Mouse (Mus musculus) liver, postnatal 0 days (tissue): Measurements from ENCODE around the gene Zswim7. TPM values are rescaled to one million over a fixed set of nuclear protein-coding genes. Genes with fewer than 3 reads are reported as not detected.

Source experiments
- ATAC-seq: fragments of 200-750 bp; cut with Nextera tagmentation; 2 replicates; pipeline ENCODE4 v1.8.0; 2017; ENCODE audit warnings: mild to moderate bottlenecking, moderate library complexity
- DNase-seq: peaks from one replicate; pipeline ENCODE4 v3.0.0-alpha.2; 2016
- H3K27ac ChIP-seq: fragments of 300-500 bp; sonication (generic); 2 replicates; pipeline ENCODE4 v1.5.1; 2014; ENCODE audit warnings: antibody characterized with exemption, moderate library complexity, mild to moderate bottlenecking, low read depth
- H3K27me3 ChIP-seq: fragments of 300-500 bp; sonication (generic); 2 replicates; pipeline ENCODE4 v1.6.1; 2014; ENCODE audit warnings: low read length, control low read depth, mixed read lengths; ENCODE audit not compliant: insufficient read depth
- H3K36me3 ChIP-seq: fragments of 300-500 bp; sonication (generic); replicated peaks from 2 replicates; pipeline ENCODE4 v1.6.1; 2014; ENCODE audit warnings: mild to moderate bottlenecking, control low read depth, low read length, moderate library complexity, mixed read lengths; ENCODE audit not compliant: insufficient read depth
- H3K4me1 ChIP-seq: fragments of 300-500 bp; sonication (generic); 2 replicates; pipeline ENCODE4 v1.6.1; 2014; ENCODE audit warnings: antibody characterized with exemption, mild to moderate bottlenecking, control low read depth; ENCODE audit not compliant: insufficient read depth
- H3K4me2 ChIP-seq: fragments of 300-500 bp; sonication (generic); 2 replicates; pipeline ENCODE4 v1.6.1; 2014; ENCODE audit warnings: low read depth, mild to moderate bottlenecking, low read length, moderate library complexity, mixed read lengths
- H3K4me3 ChIP-seq: fragments of 300-500 bp; sonication (generic); 2 replicates; pipeline ENCODE4 v1.5.1; 2014; ENCODE audit warnings: low read depth, low read length
- H3K9ac ChIP-seq: fragments of 300-500 bp; sonication (generic); replicated peaks from 2 replicates; pipeline ENCODE4 v1.6.1; 2014; ENCODE audit warnings: mild to moderate bottlenecking, moderate library complexity
- H3K9me3 ChIP-seq: fragments of 300-500 bp; sonication (generic); 2 replicates; pipeline ENCODE4 v1.6.1; 2016; ENCODE audit warnings: mild to moderate bottlenecking, control low read depth, low read length, mixed read lengths
- CTCF ChIP-seq: sonication (generic); IDR thresholded peaks from 2 replicates; pipeline ENCODE4 v1.5.1; 2016; ENCODE audit warnings: antibody characterized with exemption, low read depth
- EP300 ChIP-seq: IDR thresholded peaks from 2 replicates; pipeline ENCODE4 v1.6.1; 2016; ENCODE audit warnings: antibody characterized with exemption, low read depth, mild to moderate bottlenecking
- WGBS: fragments of 180-500 bp; shearing (Covaris S2); extraction: QIAGEN DNeasy Blood & Tissue Kit; methylation state at CpG from one replicate; pipeline ENCODE4 v1.1.7; 2014; ENCODE audit not compliant: insufficient replicate concordance; 5-methylcytosine and 5-hydroxymethylcytosine counted together
- polyA plus RNA-seq: library from polyadenylated mRNA; unstranded; fragments of >200 nt; fragmentation: Nextera tagmentation; extraction: Ambion mirVana; gene quantifications from 2 replicates; pipeline ENCODE4 v1.2.1, GENCODE M21; 2015

Gene Zswim7
- polyA plus RNA-seq, 1 experiment from 2014 or later: 16.4 TPM

DNA sequence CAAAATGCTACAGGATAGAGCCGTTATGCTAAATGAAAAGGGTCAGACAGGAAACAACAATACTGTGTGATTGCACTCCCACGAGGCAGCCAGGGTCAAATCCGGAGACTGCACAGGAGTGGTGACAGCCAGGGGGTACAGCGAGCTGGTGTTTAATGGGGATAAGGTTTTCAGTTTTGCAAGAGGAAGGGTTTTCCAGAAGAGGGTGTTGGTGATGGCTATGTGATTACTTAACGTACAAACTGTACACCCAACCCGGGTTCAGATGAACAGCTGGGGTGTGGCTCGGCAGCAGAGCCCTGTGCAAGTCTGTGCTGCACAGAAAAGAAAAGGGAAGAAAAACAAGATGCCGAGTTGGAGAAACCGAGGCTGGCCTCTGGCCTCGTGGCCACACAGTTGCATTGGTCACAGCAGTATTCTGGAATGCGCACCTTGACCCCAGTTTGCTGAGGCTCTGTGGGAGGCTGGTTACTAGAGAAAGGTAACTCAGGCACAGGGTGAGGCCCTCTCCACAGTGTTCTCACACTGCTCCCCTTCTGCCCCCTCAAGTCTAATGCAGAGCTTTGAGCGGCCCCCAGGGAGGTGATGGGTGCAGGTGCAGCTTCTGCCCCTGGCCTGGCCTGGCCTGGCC lies 40.4 kb downstream of the Zswim7 start:
- WGBS: 52% methylated on average over 12 of the region's 12 CpGs
- Histone ChIP-seq H3K9ac (no peak overlapping the region), H3K4me3 (no peak overlapping the region), H3K36me3 (no peaks in the 10 kb centered on the region), H3K4me2 (no peak overlapping the region), H3K4me1 (peaks cover 6% of the 10 kb centered on the region; the same call in 1 of the 2 replicates), H3K27me3 (no peaks in the 10 kb centered on the region), H3K9me3 (no peaks in the 10 kb centered on the region), H3K27ac (no peak overlapping the region)
- DNase-seq (no peak), ATAC-seq (no peak)
- TF ChIP-seq EP300 (no peak), CTCF (no peak)

- Histone ChIP-seq H3K9ac (no peak overlapping the region), H3K4me2 (no peak overlapping the region), H3K9me3 (no peaks in the 10 kb centered on the region), H3K4me1 (peaks cover 4% of the 10 kb centered on the region; the same call in 1 of the 2 replicates), H3K4me3 (no peak overlapping the region), H3K36me3 (no peaks in the 10 kb centered on the region; the same call in 1 of the 2 replicates), H3K27me3 (no peaks in the 10 kb centered on the region), H3K27ac (no peak overlapping the region)
- DNase-seq (no peak), ATAC-seq (no peak)
- TF ChIP-seq EP300: no peak
- TF ChIP-seq CTCF: no peak
- WGBS: 78% methylated on average over 4 of the region's 4 CpGs
These were observed 56.4 kb downstream of the Zswim7 start for GRCm38 (mm10) chr11:62224797-62225196.

DNA sequence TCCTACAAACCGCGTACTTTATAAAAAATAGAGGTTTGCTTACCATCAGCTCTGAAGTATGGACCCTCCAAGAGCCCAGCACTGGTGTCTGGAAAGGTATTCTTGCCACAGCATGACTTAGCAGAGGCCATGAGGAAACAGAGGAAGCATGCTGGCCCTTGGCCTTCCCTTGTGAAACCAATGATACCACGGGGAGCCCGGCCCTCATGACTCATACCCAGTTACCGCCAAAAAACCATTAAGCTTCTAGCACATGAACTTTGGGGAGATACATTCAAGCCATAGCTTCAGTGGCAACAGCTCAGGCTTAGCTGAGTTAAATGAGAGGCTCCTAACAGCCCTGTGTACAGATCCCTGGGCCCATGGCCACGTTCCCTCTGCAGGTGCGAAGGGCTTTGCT lies 57.2 kb downstream of the Zswim7 start:
- no peaks in the 10 kb centered on the region for H3K9me3 ChIP-seq
- no peak overlapping the region for H3K4me3 ChIP-seq
- TF ChIP-seq CTCF: no peak
- peak; percentile 38 for DNase-seq
- H3K36me3 ChIP-seq: peaks cover 3% of the 10 kb centered on the region; the same call in 1 of the 2 replicates
- no peak overlapping the region for H3K27ac ChIP-seq
- no peak overlapping the region for H3K9ac ChIP-seq
- 73% methylated on average over 7 of the region's 7 CpGs for WGBS
- peak; percentile 54 for ATAC-seq
- H3K4me2 ChIP-seq: no peak overlapping the region
- peaks cover 4% of the 10 kb centered on the region; the same call in 1 of the 2 replicates for H3K4me1 ChIP-seq
- H3K27me3 ChIP-seq: no peaks in the 10 kb centered on the region

DNA sequence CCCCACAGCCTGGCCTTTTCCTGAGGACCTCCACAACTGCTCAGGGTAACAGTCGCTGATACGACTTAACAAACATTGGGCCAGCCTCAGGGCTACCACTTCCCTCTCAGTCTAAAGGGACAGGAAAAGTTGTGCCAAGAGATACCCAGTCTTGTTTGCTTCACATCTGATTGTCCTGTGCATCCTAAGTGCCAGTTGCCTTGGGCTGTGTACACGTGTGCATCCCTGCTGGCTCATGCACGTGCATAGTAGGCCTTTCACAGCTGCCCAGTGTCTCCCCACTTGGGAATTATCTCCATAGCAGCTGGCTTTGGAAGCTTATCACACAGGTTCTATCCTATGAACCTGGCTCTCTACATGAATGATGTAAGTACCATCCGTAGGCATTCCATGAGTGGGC lies 57.8 kb downstream of the Zswim7 start:
- TF ChIP-seq CTCF (no peak), EP300 (no peak)
- H3K4me2 ChIP-seq: no peak overlapping the region
- H3K27ac ChIP-seq: no peak overlapping the region
- no peak overlapping the region for H3K9ac ChIP-seq
- peaks cover 3% of the 10 kb centered on the region; the same call in 1 of the 2 replicates for H3K36me3 ChIP-seq
- H3K4me3 ChIP-seq: no peak overlapping the region
- no peaks in the 10 kb centered on the region for H3K27me3 ChIP-seq
- no peaks in the 10 kb centered on the region for H3K9me3 ChIP-seq
- WGBS: 59% methylated on average over 5 of the region's 5 CpGs
- ATAC-seq (no peak), DNase-seq (no peak)
- peaks cover 4% of the 10 kb centered on the region; the same call in 1 of the 2 replicates for H3K4me1 ChIP-seq

GRCm38 (mm10) chr11:62220756-62221510 lies 60.2 kb downstream of the Zswim7 start:
- Histone ChIP-seq H3K4me2 (no peak overlapping the region), H3K27me3 (no peaks in the 10 kb centered on the region), H3K36me3 (peaks cover 3% of the 10 kb centered on the region; the same call in 1 of the 2 replicates), H3K27ac (no peak overlapping the region), H3K9ac (no peak overlapping the region), H3K4me1 (peaks cover 7% of the 10 kb centered on the region; the same call in 1 of the 2 replicates), H3K9me3 (no peaks in the 10 kb centered on the region), H3K4me3 (no peak overlapping the region)
- DNase-seq: no peak
- TF ChIP-seq EP300 (no peak), CTCF (no peak)
- 79% methylated on average over 7 of the region's 7 CpGs for WGBS
- peak; percentile 35; the same call in 1 of the 2 replicates for ATAC-seq

- TF ChIP-seq CTCF: no peak
- TF ChIP-seq EP300: no peak
- no peak overlapping the region for H3K4me2 ChIP-seq
- DNase-seq (no peak), ATAC-seq (peak; percentile 36; the same call in 1 of the 2 replicates)
- no peaks in the 10 kb centered on the region for H3K9me3 ChIP-seq
- WGBS: 62% methylated on average over 6 of the region's 6 CpGs
- no peak overlapping the region for H3K4me3 ChIP-seq
- no peak overlapping the region for H3K27ac ChIP-seq
- H3K27me3 ChIP-seq: no peaks in the 10 kb centered on the region
- no peak overlapping the region for H3K9ac ChIP-seq
- H3K4me1 ChIP-seq: peaks cover 5% of the 10 kb centered on the region; the same call in 1 of the 2 replicates
- H3K36me3 ChIP-seq: peaks cover 3% of the 10 kb centered on the region; the same call in 1 of the 2 replicates
These were observed 63.4 kb downstream of the Zswim7 start for GRCm38 (mm10) chr11:62217751-62218150.

Other genes starting within 250 kb of the Zswim7 start
- 0.59 and 0.61 TPM in 2 replicates for gene Adora2b, start 32.4 kb downstream of the Zswim7 start, polyA plus RNA-seq
- 4.8 and 4.9 TPM in 2 replicates for gene Ttc19, start 98 bp upstream of the Zswim7 start, polyA plus RNA-seq
- gene Pigl, start 177.1 kb upstream of the Zswim7 start, polyA plus RNA-seq: 2.6 and 2.7 TPM in 2 replicates
- gene Ncor1, start 177.2 kb upstream of the Zswim7 start, polyA plus RNA-seq: 48.1 and 52.0 TPM in 2 replicates